Mouse (Mus musculus): ENCODE data around the gene Tmem150b.

Tmem150b gene

DNA sequence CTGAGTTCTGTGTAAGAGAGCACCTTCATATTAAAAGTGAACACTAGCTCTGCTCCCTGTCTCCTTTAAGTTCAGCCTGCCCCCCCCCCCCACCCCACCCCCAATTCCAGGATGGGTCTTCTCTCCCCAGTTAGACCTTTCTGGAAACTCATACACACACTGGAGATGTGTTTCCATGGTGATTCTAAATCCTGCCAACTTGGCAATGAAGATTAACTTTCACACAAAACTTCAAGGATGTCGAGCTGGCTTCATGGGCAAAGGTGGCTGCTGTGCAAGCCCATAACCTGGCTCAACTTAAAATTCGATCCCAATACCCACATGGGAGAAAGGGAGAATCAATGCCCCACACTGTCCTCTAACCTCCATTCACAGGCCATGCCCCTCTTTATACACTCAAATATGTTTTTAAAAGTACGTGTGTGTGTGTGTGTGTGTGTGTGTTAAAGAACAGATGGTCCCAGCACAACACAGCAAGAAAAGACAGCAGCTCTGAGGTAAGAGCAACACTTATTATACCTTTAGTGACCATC is 65.1 kb downstream of the Tmem150b start:
- peak; percentile 61 for DNase-seq

DNA sequence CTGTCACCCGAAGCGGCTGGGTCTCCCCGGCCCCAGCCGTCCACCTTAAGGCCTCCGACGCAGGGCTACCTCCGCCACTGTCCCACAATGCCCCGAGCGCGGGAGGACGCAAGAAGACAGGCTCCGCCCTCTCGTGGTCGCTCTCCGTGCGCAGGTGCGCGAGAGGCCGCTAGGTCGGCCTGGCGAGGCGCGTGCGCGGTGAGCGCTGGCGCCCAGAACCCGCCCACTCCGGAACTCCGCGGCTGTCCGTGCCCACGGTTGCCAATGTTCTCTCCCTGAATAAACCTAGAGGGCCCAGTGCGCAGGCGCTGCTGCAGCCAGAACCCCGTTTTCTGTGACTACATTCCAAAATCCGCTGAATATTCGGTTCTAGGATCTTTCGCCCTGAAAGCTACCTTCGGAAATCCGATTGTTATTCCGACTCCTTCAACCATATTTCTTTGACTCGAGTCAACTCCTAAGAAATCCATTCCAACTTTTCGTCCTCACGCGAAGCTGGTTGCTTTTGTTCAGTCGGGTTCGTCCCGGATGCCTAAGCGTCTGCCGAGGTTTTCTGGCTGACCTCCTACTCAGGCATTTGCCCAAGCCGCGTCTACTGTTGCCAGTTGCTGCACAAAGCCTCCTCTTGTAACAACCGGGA is 66.0 kb downstream of the Tmem150b start, which contains the start of gene Ppp6r1:
Gene Ppp6r1, minus strand, starts transcription at position 108 of the 640 bp plus-strand sequence.
- peak; percentile 98 for DNase-seq

DNA sequence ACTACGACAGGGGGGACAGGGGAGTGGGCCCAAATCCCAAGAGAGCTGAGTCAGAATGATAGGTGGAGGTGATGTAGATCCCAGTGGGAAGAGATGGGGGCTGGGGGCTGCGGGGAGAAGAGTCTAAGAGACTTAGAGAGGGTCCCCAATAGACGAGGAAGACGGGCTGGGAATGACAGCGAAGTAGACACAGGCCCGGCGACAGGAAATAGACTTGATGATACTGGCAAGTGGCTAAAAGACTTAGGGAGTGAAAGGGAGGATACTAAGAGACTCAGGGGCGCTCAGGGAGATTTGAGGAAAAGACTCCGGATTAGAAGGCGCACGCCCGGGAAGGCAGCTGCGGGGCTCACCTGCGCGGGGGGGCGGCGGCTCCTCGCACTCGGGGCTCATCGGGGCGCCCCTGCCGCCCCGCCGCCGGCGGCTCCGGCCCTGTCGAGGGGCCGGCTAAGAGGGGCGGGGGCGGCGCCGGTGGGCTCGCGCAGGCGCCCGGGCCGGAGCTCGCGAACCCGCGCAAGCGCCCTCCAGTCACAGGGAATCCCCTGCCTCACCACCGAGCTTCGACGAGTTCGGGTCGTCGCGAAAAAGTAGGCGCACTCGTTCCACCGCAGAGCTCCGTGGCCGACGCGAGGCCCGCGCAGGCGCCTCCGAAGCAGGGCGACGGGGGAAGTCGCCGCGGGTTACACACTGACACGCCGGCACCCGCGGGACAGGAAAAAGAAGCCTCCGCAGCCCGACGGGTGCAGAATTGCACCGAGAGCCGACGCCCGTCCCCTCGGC is 66.7 kb downstream of the Tmem150b start:
- DNase-seq = peak; percentile 35

DNA sequence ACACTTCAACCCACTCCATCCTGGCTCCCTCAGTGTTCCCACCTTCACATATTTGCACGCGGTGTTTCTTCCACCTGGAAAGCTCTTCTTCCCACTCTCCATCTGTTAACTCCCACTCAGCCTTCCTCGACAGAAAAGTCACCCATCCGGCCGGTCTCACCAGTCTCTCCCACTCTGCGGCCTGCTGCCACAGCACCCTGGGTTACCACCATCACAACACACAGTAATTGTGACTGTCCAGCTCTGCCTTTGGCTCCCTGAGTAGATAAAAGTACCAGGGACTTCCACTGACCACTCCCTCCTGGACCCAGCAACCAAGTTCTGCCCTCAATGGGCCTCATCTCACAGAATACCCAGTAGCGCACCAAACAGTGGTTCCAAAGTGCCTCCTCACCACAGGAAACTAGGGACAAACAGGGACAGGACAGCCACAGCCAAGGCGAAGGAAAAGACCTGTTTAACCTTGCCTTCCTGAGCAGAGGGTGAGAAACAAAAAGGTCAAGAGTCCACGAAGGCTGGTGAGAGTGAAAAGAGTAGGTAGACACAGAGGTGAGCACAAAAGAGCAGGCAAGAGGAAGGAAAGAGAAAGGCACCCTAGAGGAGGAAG is 67.4 kb downstream of the Tmem150b start:
- DNase-seq = peak; percentile 61
